Comparison of ENCODE assay signal across 8 mouse cellular contexts in genomic region chr4:126468285-126468901, GRCm38 (mm10). TPM values are rescaled to one million over a fixed set of nuclear protein-coding genes. Genes with fewer than 3 reads are reported as not detected.
A peak's percentile ranks its signal among the peaks of the same experiment; 100 is the strongest.
DNase-seq lines count a peak whose midpoint lies in the region; ATAC-seq and TF ChIP-seq lines count a peak whose summit lies in the region.

Gene Ago1, minus strand, starts transcription at chr4:126468583.

- peak; percentile 73 for TF ChIP-seq CTCF in ES-Bruce4 (IDR thresholded peaks at IDR 0.05; ENCODE audit: low read depth, low read length)

- peak; percentile 87 for ATAC-seq in cerebellum, adult (ENCODE audit: insufficient number of reproducible peaks, low FRiP score, low TSS enrichment)
- ATAC-seq in forebrain, embryonic 14.5 days: peak; percentile 84
- peak; percentile 92 for ATAC-seq in neural tube, embryonic 15.5 days (ENCODE audit: low FRiP score)

- under 1% methylated on average over 53 of the region's 55 CpGs for WGBS in forebrain, embryonic 14.5 days
- WGBS in neural tube, embryonic 15.5 days: under 1% methylated on average over 52 of the region's 55 CpGs

- intact Hi-C loops in heart, postnatal 14 days (cut with DNase I): loop anchor here (2.0 kb wide), 1 partner anchor 38 kb away; no protein-coding TSS in a partner anchor

- TF ChIP-seq POLR2A in ES-Bruce4 (IDR thresholded peaks at IDR 0.05; ENCODE audit: insufficient read depth, low read length): no peak

- DNase-seq in forebrain, embryonic 14.5 days (ENCODE audit: low spot score): peak; percentile 97
- peak; percentile 98 for DNase-seq in heart, postnatal 14 days
- DNase-seq in layer of hippocampus, adult 11-12 months (ENCODE audit: low spot score): peak; percentile 95
- peak; percentile 94 to 96 for DNase-seq in lung, adult 18-20 months
- DNase-seq in testis, postnatal 14 days (ENCODE audit: low spot score): peak; percentile 95

- no peaks in the 10 kb centered on the region for H3K27me3 ChIP-seq in ES-Bruce4 (ENCODE audit: control insufficient read depth, insufficient read depth, low read length, poor library complexity, severe bottlenecking)
- H3K27me3 ChIP-seq in forebrain, embryonic 14.5 days (replicated peaks; ENCODE audit: control insufficient read depth, insufficient read depth, low read length): no peaks in the 10 kb centered on the region
- no peaks in the 10 kb centered on the region for H3K27me3 ChIP-seq in neural tube, embryonic 15.5 days (replicated peaks)

- H3K36me3 ChIP-seq in ES-Bruce4 (ENCODE audit: control insufficient read depth, insufficient read depth, low read length, poor library complexity, severe bottlenecking): no peaks in the 10 kb centered on the region
- 0 out of 2 replicates have a peak, but pooled peaks cover 4% of the 10 kb centered on the region for H3K36me3 ChIP-seq in forebrain, embryonic 14.5 days (ENCODE audit: control insufficient read depth, insufficient read depth, low read length)
- H3K36me3 ChIP-seq in neural tube, embryonic 15.5 days: no peaks in the 10 kb centered on the region

- peak within 1 kb of the TSS; percentile 90 for H3K4me3 ChIP-seq in ES-Bruce4 (ENCODE audit: low read depth, low read length)
- H3K4me3 ChIP-seq in forebrain, embryonic 14.5 days (ENCODE audit: low read depth, low read length): peak within 1 kb of the TSS; percentile 93
- peak within 1 kb of the TSS; percentile 96 for H3K4me3 ChIP-seq in neural tube, embryonic 15.5 days (replicated peaks)

- TF ChIP-seq EP300 in ES-Bruce4 (IDR thresholded peaks at IDR 0.05; ENCODE audit: insufficient read depth, low read depth, low read length): peak; percentile 73; the same call in 1 of the 2 replicates

- no peaks in the 10 kb centered on the region for H3K9me3 ChIP-seq in ES-Bruce4 (replicated peaks; ENCODE audit: control insufficient read depth, insufficient read depth, low read length, poor library complexity, severe bottlenecking)
- H3K9me3 ChIP-seq in forebrain, embryonic 14.5 days (replicated peaks; ENCODE audit: control insufficient read depth, low read length): no peaks in the 10 kb centered on the region
- no peaks in the 10 kb centered on the region for H3K9me3 ChIP-seq in neural tube, embryonic 15.5 days (replicated peaks)

- peak within 1 kb of the TSS; percentile 60 for H3K4me2 ChIP-seq in forebrain, embryonic 14.5 days (ENCODE audit: low read length)
- peak within 1 kb of the TSS; percentile 71 for H3K4me2 ChIP-seq in neural tube, embryonic 15.5 days

- peak within 1 kb of the TSS; percentile 95 for H3K9ac ChIP-seq in ES-Bruce4 (ENCODE audit: low read depth, poor library complexity, severe bottlenecking)
- peak within 1 kb of the TSS; percentile 98 for H3K9ac ChIP-seq in forebrain, embryonic 14.5 days (ENCODE audit: low read length)
- peak within 1 kb of the TSS; percentile 98 for H3K9ac ChIP-seq in neural tube, embryonic 15.5 days (replicated peaks)

- peaks cover 4% of the 10 kb centered on the region for H3K4me1 ChIP-seq in ES-Bruce4 (ENCODE audit: control insufficient read depth, insufficient read depth, low read length)
- peaks cover 37% of the 10 kb centered on the region for H3K4me1 ChIP-seq in forebrain, embryonic 14.5 days (ENCODE audit: control insufficient read depth, insufficient read depth, low read length)
- peaks cover 44% of the 10 kb centered on the region for H3K4me1 ChIP-seq in neural tube, embryonic 15.5 days

- peak within 1 kb of the TSS; percentile 81 for H3K27ac ChIP-seq in ES-Bruce4 (ENCODE audit: insufficient read depth, low read length)
- peak within 1 kb of the TSS; percentile 98 for H3K27ac ChIP-seq in forebrain, embryonic 14.5 days (ENCODE audit: low read depth, low read length)
- H3K27ac ChIP-seq in neural tube, embryonic 15.5 days (replicated peaks): peak within 1 kb of the TSS; percentile 96

RNA-seq across cellular contexts. Expression of gene Ago1, which starts in this region (rescaled TPM):
- polyA plus RNA-seq in ES-Bruce4 (2011; ENCODE audit: insufficient read depth, insufficient read length, low read depth, missing spikeins): 44.6 and 44.8 TPM in 2 replicates
- 19.0 and 22.1 TPM in 2 replicates for polyA plus RNA-seq in forebrain, embryonic 14.5 days (2014; fragmentation: Nextera tagmentation; extraction: Ambion mirVana)
- total RNA-seq in heart, postnatal 14 days (2021): 10 to 100 TPM; 15.0 to 15.6 TPM
- 7.5 and 7.9 TPM in 2 replicates for polyA plus RNA-seq in neural tube, embryonic 15.5 days (2015; fragmentation: Nextera tagmentation; extraction: Ambion mirVana)

Comparison
In these comparisons a context has a peak if more than half of its experiments do, and no peak if none do; other contexts are left out.
1. Peak in every context shown above with its lines: DNase-seq, ATAC-seq, H3K4me3 ChIP-seq and H3K27ac ChIP-seq.